Mouse (Mus musculus) forebrain, embryonic 10.5 days (tissue): Measurements from ENCODE around the gene Nectin2. TPM values are rescaled to one million over a fixed set of nuclear protein-coding genes. Genes with fewer than 3 reads are reported as not detected.
A peak's percentile ranks its signal among the peaks of the same experiment; 100 is the strongest.

Experiments used
- DNase-seq: peaks from one replicate; pipeline ENCODE4 v3.0.0-alpha.2; 2017; ENCODE audit warnings: low spot score; ENCODE audit errors: extremely low spot score
- H3K27ac ChIP-seq: fragments of 300-500 bp; sonication (generic); 2 replicates; pipeline ENCODE4 v1.5.1; 2016; ENCODE audit warnings: mild to moderate bottlenecking
- H3K27me3 ChIP-seq: fragments of 300-500 bp; sonication (generic); 2 replicates; pipeline ENCODE4 v1.6.1; 2016; ENCODE audit warnings: mild to moderate bottlenecking; ENCODE audit not compliant: poor library complexity, severe bottlenecking
- H3K36me3 ChIP-seq: fragments of 300-500 bp; sonication (generic); replicated peaks from 2 replicates; pipeline ENCODE4 v1.6.1; 2016; ENCODE audit warnings: mild to moderate bottlenecking, moderate library complexity
- H3K4me1 ChIP-seq: fragments of 300-500 bp; sonication (generic); 2 replicates; pipeline ENCODE4 v1.6.1; 2016
- H3K4me3 ChIP-seq: fragments of 300-500 bp; sonication (generic); 2 replicates; pipeline ENCODE4 v1.5.1; 2016; ENCODE audit warnings: mild to moderate bottlenecking, moderate library complexity
- H3K9me3 ChIP-seq: fragments of 300-500 bp; sonication (generic); 2 replicates; pipeline ENCODE4 v1.6.1; 2016; ENCODE audit warnings: mild to moderate bottlenecking, moderate library complexity
- WGBS: fragments of 180-500 bp; shearing (Covaris S2); methylation state at CpG from one replicate; pipeline ENCODE4 v1.1.7; 2016; 5-methylcytosine and 5-hydroxymethylcytosine counted together
- polyA plus RNA-seq: library from polyadenylated mRNA; unstranded; fragments of >200 nt; fragmentation: Nextera tagmentation; extraction: Ambion mirVana; gene quantifications from 2 replicates; pipeline ENCODE4 v1.2.1, GENCODE M21; 2016

Gene Nectin2
- polyA plus RNA-seq, 1 experiment from 2014 or later, result 84.2 TPM

GRCm38 (mm10) chr7:19726541-19726940 is 23.7 kb downstream of the Nectin2 start:
- peaks cover 3% of the 10 kb centered on the region for H3K9me3 ChIP-seq
- no peaks in the 10 kb centered on the region for H3K4me1 ChIP-seq
- no peak overlapping the region for H3K27ac ChIP-seq
- H3K4me3 ChIP-seq, result no peak overlapping the region
- 93% methylated on average over 4 of the region's 4 CpGs for WGBS
- H3K36me3 ChIP-seq, result peaks cover 100% of the 10 kb centered on the region
- no peak for DNase-seq
- no peaks in the 10 kb centered on the region for H3K27me3 ChIP-seq

GRCm38 (mm10) chr7:19724167-19724566 is 26.1 kb downstream of the Nectin2 start:
- DNase-seq, result no peak
- no peaks in the 10 kb centered on the region for H3K27me3 ChIP-seq
- peaks cover 15% of the 10 kb centered on the region for H3K9me3 ChIP-seq
- no peak overlapping the region for H3K4me3 ChIP-seq
- H3K36me3 ChIP-seq, result peaks cover 100% of the 10 kb centered on the region
- 95% methylated on average over 12 of the region's 12 CpGs for WGBS
- H3K27ac ChIP-seq, result no peak overlapping the region
- no peaks in the 10 kb centered on the region for H3K4me1 ChIP-seq

GRCm38 (mm10) chr7:19722754-19723195 is 27.5 kb downstream of the Nectin2 start:
- H3K27me3 ChIP-seq, result no peaks in the 10 kb centered on the region
- peaks cover 97% of the 10 kb centered on the region for H3K36me3 ChIP-seq
- no peak overlapping the region for H3K27ac ChIP-seq
- H3K4me1 ChIP-seq, result no peaks in the 10 kb centered on the region
- 94% methylated on average over 6 of the region's 6 CpGs for WGBS
- peaks cover 15% of the 10 kb centered on the region for H3K9me3 ChIP-seq
- no peak overlapping the region for H3K4me3 ChIP-seq
- no peak for DNase-seq

GRCm38 (mm10) chr7:19719200-19719599 is 31.1 kb downstream of the Nectin2 start:
- H3K9me3 ChIP-seq, result peaks cover 15% of the 10 kb centered on the region
- H3K36me3 ChIP-seq, result peaks cover 73% of the 10 kb centered on the region
- DNase-seq, result no peak
- 90% methylated on average over 4 of the region's 4 CpGs for WGBS
- peaks cover 16% of the 10 kb centered on the region for H3K4me1 ChIP-seq
- H3K27me3 ChIP-seq, result no peaks in the 10 kb centered on the region
- H3K4me3 ChIP-seq, result no peak overlapping the region
- H3K27ac ChIP-seq, result no peak overlapping the region

GRCm38 (mm10) chr7:19718297-19718952 is 31.9 kb downstream of the Nectin2 start:
- no peak overlapping the region for H3K4me3 ChIP-seq
- DNase-seq, result no peak
- WGBS, result 95% methylated on average over 5 of the region's 5 CpGs
- no peak overlapping the region for H3K27ac ChIP-seq
- peaks cover 15% of the 10 kb centered on the region for H3K9me3 ChIP-seq
- peaks cover 23% of the 10 kb centered on the region for H3K4me1 ChIP-seq
- peaks cover 72% of the 10 kb centered on the region for H3K36me3 ChIP-seq
- H3K27me3 ChIP-seq, result no peaks in the 10 kb centered on the region

GRCm38 (mm10) chr7:19717346-19717745 is 32.9 kb downstream of the Nectin2 start:
- whole genome bisulfite sequencing, result 90% methylated on average over 4 of the region's 4 CpGs
- Histone ChIP-seq H3K27me3 (no peaks in the 10 kb centered on the region), H3K36me3 (peaks cover 72% of the 10 kb centered on the region), H3K9me3 (peaks cover 15% of the 10 kb centered on the region), H3K4me1 (peaks cover 27% of the 10 kb centered on the region), H3K4me3 (no peak overlapping the region), H3K27ac (no peak overlapping the region)
- no peak for DNase-seq

GRCm38 (mm10) chr7:19716822-19717221 is 33.5 kb downstream of the Nectin2 start:
- Histone ChIP-seq H3K27ac (peak overlapping the region; percentile 85), H3K4me1 (peaks cover 27% of the 10 kb centered on the region), H3K4me3 (peak overlapping the region; percentile 94), H3K36me3 (peaks cover 72% of the 10 kb centered on the region), H3K27me3 (no peaks in the 10 kb centered on the region), H3K9me3 (peaks cover 14% of the 10 kb centered on the region)
- DNase-seq, result no peak
- 85% methylated on average over 2 of the region's 2 CpGs for WGBS

GRCm38 (mm10) chr7:19716055-19716682 is 34.1 kb downstream of the Nectin2 start:
- H3K4me1 ChIP-seq, result peaks cover 27% of the 10 kb centered on the region
- peak overlapping the region; percentile 94 for H3K4me3 ChIP-seq
- peaks cover 8% of the 10 kb centered on the region for H3K9me3 ChIP-seq
- no peaks in the 10 kb centered on the region for H3K27me3 ChIP-seq
- peak overlapping the region; percentile 85 for H3K27ac ChIP-seq
- DNase-seq, result no peak
- 9% methylated on average over 18 of the region's 18 CpGs for WGBS
- H3K36me3 ChIP-seq, result peaks cover 72% of the 10 kb centered on the region

GRCm38 (mm10) chr7:19715239-19716054 is 34.8 kb downstream of the Nectin2 start, which contains the start of gene Tomm40:
TSS of gene Tomm40 (minus strand) at chr7:19715438.
- Histone ChIP-seq H3K27ac (peak within 1 kb of the TSS; percentile 89), H3K27me3 (no peaks in the 10 kb centered on the region), H3K4me1 (peaks cover 27% of the 10 kb centered on the region), H3K4me3 (peak within 1 kb of the TSS; percentile 94), H3K9me3 (peaks cover under 1% of the 10 kb centered on the region; the same call in 1 of the 2 replicates), H3K36me3 (peaks cover 72% of the 10 kb centered on the region)
- peak; percentile 99 for DNase-seq
- under 1% methylated on average over 59 of the region's 59 CpGs for WGBS

GRCm38 (mm10) chr7:19714836-19715235 is 35.4 kb downstream of the Nectin2 start:
- Histone ChIP-seq H3K36me3 (peaks cover 72% of the 10 kb centered on the region), H3K27me3 (no peaks in the 10 kb centered on the region), H3K27ac (peak overlapping the region; percentile 89), H3K9me3 (no peaks in the 10 kb centered on the region), H3K4me1 (peaks cover 27% of the 10 kb centered on the region), H3K4me3 (peak overlapping the region; percentile 94)
- DNase-seq, result no peak
- under 1% methylated on average over 39 of the region's 39 CpGs for WGBS

GRCm38 (mm10) chr7:19713598-19713997 is 36.7 kb downstream of the Nectin2 start:
- WGBS, result 93% methylated on average over 9 of the region's 9 CpGs
- Histone ChIP-seq H3K4me1 (peaks cover 27% of the 10 kb centered on the region), H3K27ac (no peak overlapping the region), H3K27me3 (no peaks in the 10 kb centered on the region), H3K36me3 (peaks cover 72% of the 10 kb centered on the region), H3K9me3 (no peaks in the 10 kb centered on the region), H3K4me3 (peak overlapping the region; percentile 94)
- DNase-seq, result no peak

- peak overlapping the region; percentile 94 for H3K4me3 ChIP-seq
- no peaks in the 10 kb centered on the region for H3K27me3 ChIP-seq
- H3K27ac ChIP-seq, result no peak overlapping the region
- peaks cover 27% of the 10 kb centered on the region for H3K4me1 ChIP-seq
- DNase-seq, result no peak
- 58% methylated on average over 4 of the region's 4 CpGs for WGBS
- peaks cover 73% of the 10 kb centered on the region for H3K36me3 ChIP-seq
- no peaks in the 10 kb centered on the region for H3K9me3 ChIP-seq
Observed at GRCm38 (mm10) chr7:19713196-19713595, 37.1 kb downstream of the Nectin2 start.
